Comparison of ENCODE assay signal across 12 mouse cellular contexts in genomic region chr11:11014088-11014487, GRCm38 (mm10).
A peak's percentile ranks its signal among the peaks of the same experiment; 100 is the strongest.
DNase-seq lines count a peak whose midpoint lies in the region; ATAC-seq and TF ChIP-seq lines count a peak whose summit lies in the region.
"Had no signal": no experiment of that assay in that cellular context is flagged by ENCODE, and none has a peak within 500 bp of the region (broad histone marks: within the 10 kb centered on the region; RNA-seq: fewer than 3 reads in every experiment).

No protein-coding gene starts in this region.

- no peak overlapping the region for H3K4me2 ChIP-seq in hindbrain, embryonic 13.5 days
- H3K4me2 ChIP-seq in midbrain, embryonic 14.5 days (ENCODE audit: low read length) = no peak overlapping the region
- H3K4me2 ChIP-seq: embryonic facial prominence, embryonic 15.5 days; liver, embryonic 12.5 days; stomach, embryonic 15.5 days had no signal

- H3K9me3 ChIP-seq in hindbrain, embryonic 13.5 days = no peaks in the 10 kb centered on the region
- no peaks in the 10 kb centered on the region for H3K9me3 ChIP-seq in hindbrain, embryonic 10.5 days
- H3K9me3 ChIP-seq in midbrain, embryonic 14.5 days (ENCODE audit: control insufficient read depth, low read length) = no peaks in the 10 kb centered on the region
- H3K9me3 ChIP-seq: embryonic facial prominence, embryonic 15.5 days; liver, embryonic 12.5 days; stomach, embryonic 15.5 days had no signal

- H3K27ac ChIP-seq in hindbrain, embryonic 13.5 days = no peak overlapping the region
- no peak overlapping the region for H3K27ac ChIP-seq in hindbrain, embryonic 10.5 days
- no peak overlapping the region for H3K27ac ChIP-seq in midbrain, embryonic 14.5 days (replicated peaks; ENCODE audit: low read depth, low read length)
- no peak overlapping the region for H3K27ac ChIP-seq in heart, adult 2 months
- H3K27ac ChIP-seq: embryonic facial prominence, embryonic 15.5 days; liver, embryonic 12.5 days; stomach, embryonic 15.5 days had no signal

- H3K4me3 ChIP-seq in hindbrain, embryonic 13.5 days = no peak overlapping the region
- H3K4me3 ChIP-seq in hindbrain, embryonic 10.5 days = no peak overlapping the region
- no peak overlapping the region for H3K4me3 ChIP-seq in midbrain, embryonic 14.5 days (replicated peaks; ENCODE audit: low read depth, low read length)
- H3K4me3 ChIP-seq in heart, adult 2 months = no peak overlapping the region
- H3K4me3 ChIP-seq: embryonic facial prominence, embryonic 15.5 days; liver, embryonic 12.5 days; stomach, embryonic 15.5 days had no signal

- DNase-seq in hindbrain, embryonic 10.5 days (ENCODE audit: low spot score) = no peak
- DNase-seq in brain, embryonic 18.5 days (ENCODE audit: low read depth, low spot score) = peak; percentile 70
- peak; percentile 18 to 19 for DNase-seq in frontal cortex, postnatal 10 days (ENCODE audit: low spot score in 2 of 2)
- peak; percentile 47 for DNase-seq in midbrain, embryonic 14.5 days
- DNase-seq in ovary, adult 18-20 months (ENCODE audit: low spot score) = no peak
- DNase-seq in thymus, postnatal 25 days = no peak
- DNase-seq in heart, adult 2 months = no peak
- DNase-seq: heart, adult 11 months had no signal

- no peaks in the 10 kb centered on the region for H3K27me3 ChIP-seq in hindbrain, embryonic 13.5 days
- no peaks in the 10 kb centered on the region for H3K27me3 ChIP-seq in hindbrain, embryonic 10.5 days (ENCODE audit: insufficient read depth, poor library complexity, severe bottlenecking)
- no peaks in the 10 kb centered on the region for H3K27me3 ChIP-seq in midbrain, embryonic 14.5 days (ENCODE audit: control insufficient read depth, insufficient read depth, low read length)
- no peaks in the 10 kb centered on the region for H3K27me3 ChIP-seq in heart, adult 2 months (ENCODE audit: control insufficient read depth, insufficient read depth, low read length)
- H3K27me3 ChIP-seq: embryonic facial prominence, embryonic 15.5 days; liver, embryonic 12.5 days; stomach, embryonic 15.5 days had no signal

- TF ChIP-seq POLR2A in heart, adult 2 months (IDR thresholded peaks at IDR 0.05; ENCODE audit: insufficient read depth, low read depth, low read length) = no peak

- H3K4me1 ChIP-seq in hindbrain, embryonic 13.5 days (replicated peaks) = 0 out of 2 replicates have a peak, but pooled peaks cover 4% of the 10 kb centered on the region
- no peaks in the 10 kb centered on the region for H3K4me1 ChIP-seq in hindbrain, embryonic 10.5 days (replicated peaks)
- no peaks in the 10 kb centered on the region for H3K4me1 ChIP-seq in midbrain, embryonic 14.5 days (ENCODE audit: control insufficient read depth, insufficient read depth, low read length)
- no peaks in the 10 kb centered on the region for H3K4me1 ChIP-seq in heart, adult 2 months (ENCODE audit: control insufficient read depth, insufficient read depth, low read length)
- H3K4me1 ChIP-seq: embryonic facial prominence, embryonic 15.5 days; liver, embryonic 12.5 days; stomach, embryonic 15.5 days had no signal

- ATAC-seq in hindbrain, embryonic 13.5 days (ENCODE audit: low FRiP score) = peak; percentile 94
- peak; percentile 73 for ATAC-seq in midbrain, embryonic 14.5 days (ENCODE audit: low FRiP score, low TSS enrichment)
- ATAC-seq: liver, embryonic 12.5 days had no signal

- no peak overlapping the region for H3K9ac ChIP-seq in hindbrain, embryonic 13.5 days
- no peak overlapping the region for H3K9ac ChIP-seq in midbrain, embryonic 14.5 days (replicated peaks; ENCODE audit: low read length)
- H3K9ac ChIP-seq in heart, adult 2 months (ENCODE audit: low read depth, low read length) = no peak overlapping the region
- H3K9ac ChIP-seq: embryonic facial prominence, embryonic 15.5 days; liver, embryonic 12.5 days; stomach, embryonic 15.5 days had no signal

- intact Hi-C loops in heart, adult 2 months (cut with DNase I) = no loop called here

- TF ChIP-seq CTCF in heart, adult 2 months (IDR thresholded peaks at IDR 0.05) = no peak

- no peaks in the 10 kb centered on the region for H3K79me2 ChIP-seq in heart, adult 2 months (replicated peaks; ENCODE audit: control insufficient read depth, insufficient read depth, low read length)

- no peaks in the 10 kb centered on the region for H3K36me3 ChIP-seq in hindbrain, embryonic 13.5 days
- no peaks in the 10 kb centered on the region for H3K36me3 ChIP-seq in hindbrain, embryonic 10.5 days
- H3K36me3 ChIP-seq in midbrain, embryonic 14.5 days (ENCODE audit: control insufficient read depth, insufficient read depth, low read length) = no peaks in the 10 kb centered on the region
- H3K36me3 ChIP-seq in heart, adult 2 months (ENCODE audit: control insufficient read depth, insufficient read depth, low read length) = no peaks in the 10 kb centered on the region
- H3K36me3 ChIP-seq: embryonic facial prominence, embryonic 15.5 days; liver, embryonic 12.5 days; stomach, embryonic 15.5 days had no signal

- WGBS in hindbrain, embryonic 13.5 days = 55% methylated on average over 1 of the region's 1 CpGs
- 87% methylated on average over 1 of the region's 1 CpGs for WGBS in hindbrain, embryonic 10.5 days
- WGBS in midbrain, embryonic 14.5 days = 63% methylated on average over 1 of the region's 1 CpGs
- WGBS in heart, adult 2 months = 75% methylated on average over 1 of the region's 1 CpGs

- TF ChIP-seq EP300 in heart, adult 2 months (IDR thresholded peaks at IDR 0.05; ENCODE audit: insufficient read depth, low read depth, low read length) = no peak

Comparison
In these comparisons a context has a peak if more than half of its experiments do, and no peak if none do; other contexts are left out.
1. DNase-seq: peak in brain, embryonic 18.5 days (single experiment), frontal cortex, postnatal 10 days (2 of 2) and midbrain, embryonic 14.5 days (single experiment); none in hindbrain, embryonic 10.5 days (single experiment), ovary, adult 18-20 months (single experiment), thymus, postnatal 25 days (single experiment) and heart, adult 2 months (0 of 2).